Mouse (Mus musculus): Measurements from ENCODE around the gene Vmn1r229.

Gene Vmn1r229

DNA sequence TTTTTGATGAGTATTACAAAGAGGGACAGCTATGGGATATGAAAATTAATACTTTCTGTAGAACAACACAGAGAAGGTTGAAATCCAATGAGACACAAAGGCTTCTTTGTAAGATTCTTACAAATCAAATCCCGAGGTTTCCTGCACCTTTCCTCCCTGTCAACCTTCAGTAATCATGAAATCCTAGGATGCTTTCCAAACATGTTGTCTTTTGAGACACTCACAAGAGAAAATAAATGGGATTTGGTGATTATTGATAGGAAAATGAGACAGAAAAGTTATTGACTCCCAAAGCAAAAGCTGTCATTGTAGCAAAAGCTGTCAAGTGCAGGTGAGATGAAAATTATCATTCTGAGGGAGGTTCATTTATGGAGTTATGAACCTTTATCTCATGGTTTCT, at the start of gene Vmn1r229:
Gene Vmn1r229, plus strand, starts transcription at position 301 of the 400 bp plus-strand sequence.
- no peak for DNase-seq (ENCODE audit: low spot score)

DNA sequence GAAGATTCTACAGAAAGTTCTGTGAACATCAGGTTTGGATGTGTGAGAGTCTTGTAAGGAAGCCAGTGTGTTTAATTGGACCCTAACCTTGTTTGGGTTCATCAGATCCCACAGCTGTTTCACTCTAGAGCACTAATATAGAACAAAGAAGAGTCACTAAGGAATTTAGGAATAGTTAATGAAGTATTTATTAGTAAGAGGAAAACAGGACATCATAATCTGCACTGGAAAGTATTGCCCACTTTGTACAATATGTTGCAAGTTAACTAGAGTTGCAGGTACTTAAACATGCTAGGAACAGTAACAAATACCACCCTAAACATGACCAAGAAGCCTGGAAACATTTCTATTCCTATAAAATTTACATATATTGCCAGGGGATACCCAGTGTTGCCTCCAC, 25.3 kb upstream of the Vmn1r229 start, which contains the start of gene Vmn1r228:
Gene Vmn1r228, minus strand, starts transcription at position 101 of the 400 bp plus-strand sequence.
- DNase-seq (ENCODE audit: low spot score), result no peak

DNA sequence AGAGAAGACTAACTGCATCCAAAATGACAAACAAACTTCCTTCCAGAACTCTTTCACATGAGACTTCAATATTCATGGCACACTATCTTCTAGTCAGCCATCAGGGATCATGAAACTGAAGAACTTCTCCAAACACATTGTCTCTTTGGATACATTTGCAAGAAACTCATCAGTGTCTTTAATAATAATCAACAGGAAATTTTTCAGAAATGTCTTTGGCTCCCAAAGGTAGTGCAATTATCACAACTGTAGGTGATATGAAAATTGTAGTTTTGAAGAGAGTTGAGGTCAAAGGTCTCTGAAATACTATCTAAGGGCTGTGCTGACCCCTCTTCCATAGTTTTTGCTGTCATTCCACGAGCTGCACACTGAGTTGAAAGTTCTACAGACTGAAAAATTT, 28.8 kb downstream of the Vmn1r229 start, which contains the start of gene Vmn1r230:
Gene Vmn1r230, plus strand, starts transcription at position 301 of the 400 bp plus-strand sequence.
- DNase-seq (ENCODE audit: low spot score), result no peak
